Mouse (Mus musculus) layer of hippocampus, postnatal 14 days (tissue): ENCODE data around the gene Htr2a. TPM values are rescaled to one million over a fixed set of nuclear protein-coding genes. Genes with fewer than 3 reads are reported as not detected.

Experiments used
- DNase-seq, 2 experiments: peaks; one replicate each; pipeline ENCODE4 v3.0.0; 2021 to 2022; ENCODE audit warnings: low spot score in 2 of 2, mixed read lengths in 1 of 2
- long read RNA-seq, 2 experiments: library from polyadenylated mRNA; stranded (forward); transcript quantifications; one replicate each; pipeline ENCODE4 v2.0.0; 2021
- total RNA-seq, 2 experiments: library from RNA; stranded (reverse); gene quantifications; 2 replicates each; pipeline ENCODE4 v1.2.3; 2021

Gene Htr2a
- 1 to 10 TPM; 5.7 to 6.6 TPM for total RNA-seq
- long read RNA-seq, experiment 1, full-length matches to known transcripts, result 1 of 1 reads
- long read RNA-seq, experiment 1, partial matches to known transcripts, result 0 of 1 reads
- long read RNA-seq, experiment 1, other reads (novel, unspliced or antisense), result 0 of 1 reads
- long read RNA-seq, experiment 2, full-length matches to known transcripts, result 3 of 3 reads
- long read RNA-seq, experiment 2, partial matches to known transcripts, result 0 of 3 reads
- long read RNA-seq, experiment 2, other reads (novel, unspliced or antisense), result 0 of 3 reads

GRCm38 (mm10) chr14:74640819-74641381 is at the start of gene Htr2a:
TSS of gene Htr2a (plus strand) at chr14:74640840.
- no peak for DNase-seq

- DNase-seq, result no peak
Observed at GRCm38 (mm10) chr14:74601333-74602087, 39.1 kb upstream of the Htr2a start.

GRCm38 (mm10) chr14:74602543-74602942 is 38.1 kb upstream of the Htr2a start:
- peak; percentile 19 to 47 for DNase-seq

- DNase-seq, result no peak
Observed at GRCm38 (mm10) chr14:74603131-74603766, 37.4 kb upstream of the Htr2a start.

- DNase-seq, result no peak
Observed at GRCm38 (mm10) chr14:74611326-74611725, 29.3 kb upstream of the Htr2a start.

GRCm38 (mm10) chr14:74618858-74619257 is 21.8 kb upstream of the Htr2a start:
- no peak for DNase-seq

GRCm38 (mm10) chr14:74638071-74638470 is 2.6 kb upstream of the Htr2a start:
- DNase-seq, result no peak

GRCm38 (mm10) chr14:74641668-74642230 is 1.1 kb downstream of the Htr2a start:
- DNase-seq, result no peak

GRCm38 (mm10) chr14:74643296-74643695 is 2.7 kb downstream of the Htr2a start:
- peak; percentile 78 to 80 for DNase-seq

- DNase-seq, result no peak
Observed at GRCm38 (mm10) chr14:74646107-74646793, 5.6 kb downstream of the Htr2a start.

GRCm38 (mm10) chr14:74650001-74650400 is 9.4 kb downstream of the Htr2a start:
- DNase-seq, result no peak

- no peak for DNase-seq
Observed at GRCm38 (mm10) chr14:74651678-74652077, 11.0 kb downstream of the Htr2a start.

- DNase-seq, result no peak
Observed at GRCm38 (mm10) chr14:74657227-74657626, 16.6 kb downstream of the Htr2a start.

GRCm38 (mm10) chr14:74659411-74659841 is 18.8 kb downstream of the Htr2a start:
- peak in 1 of 2 experiments; percentile 57 for DNase-seq

- DNase-seq, result no peak
Observed at GRCm38 (mm10) chr14:74672137-74673019, 31.7 kb downstream of the Htr2a start.

GRCm38 (mm10) chr14:74673020-74673350 is 32.3 kb downstream of the Htr2a start:
- DNase-seq, result no peak

GRCm38 (mm10) chr14:74673584-74673983 is 32.9 kb downstream of the Htr2a start:
- DNase-seq, result no peak

GRCm38 (mm10) chr14:74679841-74680240 is 39.2 kb downstream of the Htr2a start:
- DNase-seq, result no peak

GRCm38 (mm10) chr14:74684298-74684978 is 43.8 kb downstream of the Htr2a start:
- no peak for DNase-seq
